Mouse (Mus musculus) left cerebral cortex, postnatal 10 days (tissue): ENCODE data around the gene Phf2. TPM values are rescaled to one million over a fixed set of nuclear protein-coding genes. Genes with fewer than 3 reads are reported as not detected.
A peak's percentile ranks its signal among the peaks of the same experiment; 100 is the strongest.

ENCODE experiments used
- DNase-seq, 2 experiments: peaks; one replicate each; pipeline ENCODE4 v3.0.0; 2021 to 2022; ENCODE audit warnings: low spot score in 2 of 2, mixed read lengths in 1 of 2; ENCODE audit errors: extremely low spot score in 1 of 2
- intact Hi-C: fragments of 180-260 bp; cut with DNase I; formaldehyde crosslinking; loops from one replicate; pipeline ENCODE4 v1.15.1; 2025
- total RNA-seq, 2 experiments: library from RNA; stranded (reverse); gene quantifications; 2 replicates each; pipeline ENCODE4 v1.2.3; 2021

The Phf2 gene
- 10 to 100 TPM; 26.0 to 26.2 TPM for total RNA-seq

- intact Hi-C loops = loop anchor here (5.0 to 10.0 kb wide), 2 partner anchors 204 to 304 kb away; no protein-coding TSS in a partner anchor
- peak in 1 of 2 experiments; percentile 55 for DNase-seq
Measured at GRCm38 (mm10) chr13:48870771-48871731, at the start of gene Phf2. Gene Phf2 (minus strand): TSS chr13:48871119.

GRCm38 (mm10) chr13:48919756-48920415 lies 49.0 kb upstream of the Phf2 start:
- no peak for DNase-seq
- intact Hi-C loops = no loop called here

GRCm38 (mm10) chr13:48917113-48917599 lies 46.2 kb upstream of the Phf2 start:
- intact Hi-C loops = no loop called here
- DNase-seq = no peak

GRCm38 (mm10) chr13:48913680-48914079 lies 42.8 kb upstream of the Phf2 start:
- intact Hi-C loops = no loop called here
- no peak for DNase-seq

GRCm38 (mm10) chr13:48913141-48913540 lies 42.2 kb upstream of the Phf2 start:
- DNase-seq = no peak
- intact Hi-C loops = no loop called here

GRCm38 (mm10) chr13:48911426-48911825 lies 40.5 kb upstream of the Phf2 start:
- no peak for DNase-seq
- intact Hi-C loops = no loop called here

GRCm38 (mm10) chr13:48905458-48905857 lies 34.5 kb upstream of the Phf2 start:
- no peak for DNase-seq
- intact Hi-C loops = no loop called here

GRCm38 (mm10) chr13:48895376-48895775 lies 24.5 kb upstream of the Phf2 start:
- intact Hi-C loops = no loop called here

GRCm38 (mm10) chr13:48890260-48890960 lies 19.5 kb upstream of the Phf2 start:
- no peak for DNase-seq
- intact Hi-C loops = no loop called here

More at GRCm38 (mm10) chr13:48895376-48895775, 24.5 kb upstream of the Phf2 start:
- DNase-seq = no peak

GRCm38 (mm10) chr13:48878534-48878933 lies 7.6 kb upstream of the Phf2 start:
- peak; percentile 98 to 99 for DNase-seq
- intact Hi-C loops = loop anchor here (10.0 kb wide), 1 partner anchor 296 kb away; no protein-coding TSS in a partner anchor

- no peak for DNase-seq
- intact Hi-C loops = loop anchor here (10.0 kb wide), 1 partner anchor 297 kb away; no protein-coding TSS in a partner anchor
Measured at GRCm38 (mm10) chr13:48877805-48878204, 6.9 kb upstream of the Phf2 start.

GRCm38 (mm10) chr13:48872726-48873125 lies 1.8 kb upstream of the Phf2 start:
- no peak for DNase-seq
- intact Hi-C loops = loop anchor here (5.0 to 10.0 kb wide), 2 partner anchors 205 to 302 kb away; no protein-coding TSS in a partner anchor

- no peak for DNase-seq
- intact Hi-C loops = loop anchor here (5.0 to 10.0 kb wide), 2 partner anchors 205 to 303 kb away; no protein-coding TSS in a partner anchor
Measured at GRCm38 (mm10) chr13:48871887-48872606, 1.1 kb upstream of the Phf2 start.

- intact Hi-C loops = loop anchor here (5.0 to 10.0 kb wide), 2 partner anchors 203 to 305 kb away; no protein-coding TSS in a partner anchor
- DNase-seq = peak in 1 of 2 experiments; percentile 64
Measured at GRCm38 (mm10) chr13:48869950-48870770, 759 bp downstream of the Phf2 start.

GRCm38 (mm10) chr13:48869600-48869949 lies 1.3 kb downstream of the Phf2 start:
- intact Hi-C loops = no loop called here
- no peak for DNase-seq

GRCm38 (mm10) chr13:48869088-48869487 lies 1.8 kb downstream of the Phf2 start:
- no peak for DNase-seq
- intact Hi-C loops = no loop called here

- DNase-seq = no peak
- intact Hi-C loops = no loop called here
Measured at GRCm38 (mm10) chr13:48864673-48865356, 6.1 kb downstream of the Phf2 start.
